Comparison of ENCODE assay signal across 17 mouse cellular contexts in genomic region chr17:27005644-27006043, GRCm38 (mm10). TPM values are rescaled to one million over a fixed set of nuclear protein-coding genes. Genes with fewer than 3 reads are reported as not detected.
A peak's percentile ranks its signal among the peaks of the same experiment; 100 is the strongest.
DNase-seq lines count a peak whose midpoint lies in the region; ATAC-seq and TF ChIP-seq lines count a peak whose summit lies in the region.
"Had no signal": no experiment of that assay in that cellular context is flagged by ENCODE, and none has a peak within 500 bp of the region (broad histone marks: within the 10 kb centered on the region; RNA-seq: fewer than 3 reads in every experiment).

No protein-coding gene starts in this region.

- no peaks in the 10 kb centered on the region for H3K36me3 ChIP-seq in ES-E14 (ENCODE audit: control insufficient read depth, insufficient read depth, low read length, poor library complexity, severe bottlenecking)
- H3K36me3 ChIP-seq in limb, embryonic 10.5 days: no peaks in the 10 kb centered on the region
- H3K36me3 ChIP-seq: embryonic facial prominence, embryonic 15.5 days; hindbrain, embryonic 10.5 days; kidney, embryonic 15.5 days; limb, embryonic 13.5 days; liver, embryonic 15.5 days; neural tube, embryonic 15.5 days had no signal

- H3K27ac ChIP-seq in left cerebral cortex, adult 2 months: peak overlapping the region; percentile 22
- H3K27ac ChIP-seq in ES-E14 (ENCODE audit: insufficient read depth, low read depth, low read length, poor library complexity, severe bottlenecking): no peak overlapping the region; the same call in 1 of the 2 replicates
- H3K27ac ChIP-seq in limb, embryonic 10.5 days: no peak overlapping the region
- H3K27ac ChIP-seq: embryonic facial prominence, embryonic 15.5 days; hindbrain, embryonic 10.5 days; kidney, embryonic 15.5 days; limb, embryonic 13.5 days; liver, embryonic 15.5 days; neural tube, embryonic 15.5 days had no signal

- in situ Hi-C loops in ES-E14 (cut with MboI; ENCODE audit: low sequenced_read_pairs in 2 of 2, unreplicated experiment in 2 of 2): no loop called here

- H3K9me3 ChIP-seq in ES-E14 (ENCODE audit: control insufficient read depth, insufficient read depth, low read depth, low read length): no peaks in the 10 kb centered on the region
- no peaks in the 10 kb centered on the region for H3K9me3 ChIP-seq in limb, embryonic 10.5 days (replicated peaks)
- H3K9me3 ChIP-seq: embryonic facial prominence, embryonic 15.5 days; hindbrain, embryonic 10.5 days; kidney, embryonic 15.5 days; limb, embryonic 13.5 days; liver, embryonic 15.5 days; neural tube, embryonic 15.5 days had no signal

- H3K4me1 ChIP-seq in ES-E14 (ENCODE audit: control insufficient read depth in 2 of 2, insufficient read depth in 2 of 2, low read length in 2 of 2, poor library complexity in 1 of 2): peaks cover 7 to 29% of the 10 kb centered on the region in 2 experiments; a peak in 3 of 4 replicates
- peaks cover 15% of the 10 kb centered on the region for H3K4me1 ChIP-seq in limb, embryonic 10.5 days
- H3K4me1 ChIP-seq: embryonic facial prominence, embryonic 15.5 days; liver, embryonic 15.5 days had no signal

- WGBS in limb, embryonic 10.5 days: 64% methylated on average over 11 of the region's 11 CpGs

- peak overlapping the region; percentile 44; the same call in 1 of the 2 replicates for H3K9ac ChIP-seq in ES-E14 (ENCODE audit: insufficient read depth, low read depth, low read length, poor library complexity, severe bottlenecking)
- H3K9ac ChIP-seq: embryonic facial prominence, embryonic 15.5 days; kidney, embryonic 15.5 days; limb, embryonic 13.5 days; liver, embryonic 15.5 days; neural tube, embryonic 15.5 days had no signal

- H3K4me3 ChIP-seq in left cerebral cortex, adult 2 months: no peak overlapping the region
- H3K4me3 ChIP-seq in ES-E14 (ENCODE audit: insufficient read depth in 1 of 2, low read depth in 1 of 2, low read length in 2 of 2, poor library complexity in 1 of 2, severe bottlenecking in 1 of 2): no peak overlapping the region; a peak in 1 of 4 replicates
- no peak overlapping the region for H3K4me3 ChIP-seq in limb, embryonic 10.5 days
- H3K4me3 ChIP-seq: embryonic facial prominence, embryonic 15.5 days; hindbrain, embryonic 10.5 days; kidney, embryonic 15.5 days; limb, embryonic 13.5 days; liver, embryonic 15.5 days; neural tube, embryonic 15.5 days had no signal

- peaks cover 13% of the 10 kb centered on the region for H3K27me3 ChIP-seq in limb, embryonic 10.5 days (ENCODE audit: low read depth, poor library complexity, severe bottlenecking)
- H3K27me3 ChIP-seq: CH12.LX; embryonic facial prominence, embryonic 15.5 days; neural tube, embryonic 15.5 days had no signal

- DNase-seq in frontal cortex, postnatal 14 days (ENCODE audit: low spot score in 2 of 2): no peak
- no peak for DNase-seq in left cerebral cortex, adult 2 months (ENCODE audit: extremely low spot score in 1 of 2, low spot score in 2 of 2)
- no peak for DNase-seq in left cerebral cortex, adult 9 months (ENCODE audit: low spot score in 2 of 2)
- no peak for DNase-seq in ES-E14 (ENCODE audit: low read depth, low spot score)
- DNase-seq in limb, embryonic 10.5 days (ENCODE audit: low spot score): peak; percentile 27
- no peak for DNase-seq in thymus, postnatal 25 days
- no peak for DNase-seq in thymus, postnatal 14 days
- DNase-seq: cerebellum, adult 2 months; layer of hippocampus, adult 9-11 months had no signal

- no peak for TF ChIP-seq CTCF in left cerebral cortex, adult 2 months (IDR thresholded peaks at IDR 0.05)

- ATAC-seq in frontal cortex, adult (ENCODE audit: low TSS enrichment): peak; percentile 56

- intact Hi-C loops in left cerebral cortex, adult 2 months (cut with DNase I): no loop called here

TF ChIP-seq in ES-E14, 5 proteins besides CTCF, POLR2A, EP300 and RAD21:
- TF ChIP-seq HCFC1 (IDR thresholded peaks at IDR 0.05; ENCODE audit: borderline replicate concordance, insufficient read depth, low read length) (no peak), ZNF384 (IDR thresholded peaks at IDR 0.05; ENCODE audit: low read depth, low read length) (no peak), MAFK (IDR thresholded peaks at IDR 0.05; ENCODE audit: insufficient read depth, low read depth, low read length) (no peak), CHD2 (IDR thresholded peaks at IDR 0.05; ENCODE audit: low read depth, low read length) (no peak), ZC3H11A (IDR thresholded peaks at IDR 0.05; ENCODE audit: borderline replicate concordance, low read depth, low read length) (no peak)

RNA-seq across cellular contexts. Expression of gene Bak1, which starts 23.2 kb away (rescaled TPM):
- 10 to 100 TPM; 13.0 to 14.0 TPM for total RNA-seq in left cerebral cortex, adult 2 months (2021)
- total RNA-seq in ES-E14 (2012; rRNA removed): 36.4 and 53.2 TPM in 2 replicates
- polyA plus RNA-seq in limb, embryonic 10.5 days (2016; fragmentation: Nextera tagmentation; extraction: Ambion mirVana): 3.7 and 4.6 TPM in 2 replicates

RNA-seq across cellular contexts. Expression of gene Zbtb9, which starts 32.7 kb away (rescaled TPM):
- 10 to 100 TPM; 16.3 to 18.3 TPM for total RNA-seq in left cerebral cortex, adult 2 months (2021)
- total RNA-seq in ES-E14 (2012; rRNA removed): 6.7 and 8.2 TPM in 2 replicates
- 20.6 and 22.0 TPM in 2 replicates for polyA plus RNA-seq in limb, embryonic 10.5 days (2016; fragmentation: Nextera tagmentation; extraction: Ambion mirVana)

RNA-seq across cellular contexts. Expression of gene Itpr3, which starts 51.5 kb away (rescaled TPM):
- total RNA-seq in left cerebral cortex, adult 2 months (2021): 1 to 10 TPM; 2.2 to 3.3 TPM
- 44.1 and 74.5 TPM in 2 replicates for total RNA-seq in ES-E14 (2012; rRNA removed)
- 4.3 and 4.8 TPM in 2 replicates for polyA plus RNA-seq in limb, embryonic 10.5 days (2016; fragmentation: Nextera tagmentation; extraction: Ambion mirVana)

Comparison
In these comparisons a context has a peak if more than half of its experiments do, and no peak if none do; other contexts are left out.
1. RNA of gene Itpr3, which starts 51.5 kb away (total RNA-seq): 44.1 to 74.5 TPM in ES-E14; 2.2 to 3.3 TPM in left cerebral cortex, adult 2 months; every median in the first group is over 10 times any median in the second.